Mouse (Mus musculus): ENCODE results near the gene Aicda. TPM values are rescaled to one million over a fixed set of nuclear protein-coding genes. Genes with fewer than 3 reads are reported as not detected.
A peak's percentile ranks its signal among the peaks of the same experiment; 100 is the strongest.
"Not testable (repeated sequence)": the region's sequence is repeated elsewhere in the genome, so short reads cannot be mapped to it uniquely, and the experiment has no call there.

Gene Aicda
- polyA plus RNA-seq, 1 experiment from 2014 or later, result 0.54 TPM

GRCm38 (mm10) chr6:122528136-122528535 is 25.5 kb upstream of the Aicda start:
- 0 out of 2 replicates have a peak, but pooled peaks cover 5% of the 10 kb centered on the region for H3K4me1 ChIP-seq
- 78% methylated on average over 11 of the region's 11 CpGs for WGBS
- no peak overlapping the region for H3K4me2 ChIP-seq
- no peaks in the 10 kb centered on the region for H3K36me3 ChIP-seq
- no peaks in the 10 kb centered on the region for H3K9me3 ChIP-seq (replicated peaks)
- ATAC-seq (ENCODE audit: low FRiP score), result no peak
- no peaks in the 10 kb centered on the region for H3K27me3 ChIP-seq (replicated peaks)
- no peak overlapping the region for H3K27ac ChIP-seq (replicated peaks)
- H3K4me3 ChIP-seq (replicated peaks), result no peak overlapping the region
- H3K9ac ChIP-seq (replicated peaks), result no peak overlapping the region

GRCm38 (mm10) chr6:122531466-122532174 is 22.0 kb upstream of the Aicda start:
- H3K27me3 ChIP-seq (replicated peaks), result no peaks in the 10 kb centered on the region
- H3K9me3 ChIP-seq (replicated peaks), result no peaks in the 10 kb centered on the region
- no peak overlapping the region for H3K9ac ChIP-seq (replicated peaks)
- 74% methylated on average over 8 of the region's 8 CpGs for WGBS
- no peak overlapping the region for H3K4me3 ChIP-seq (replicated peaks)
- H3K36me3 ChIP-seq, result no peaks in the 10 kb centered on the region
- H3K4me2 ChIP-seq, result no peak overlapping the region
- ATAC-seq (ENCODE audit: low FRiP score), result no peak
- no peak overlapping the region for H3K27ac ChIP-seq (replicated peaks)
- 0 out of 2 replicates have a peak, but pooled peaks cover 7% of the 10 kb centered on the region for H3K4me1 ChIP-seq

DNA sequence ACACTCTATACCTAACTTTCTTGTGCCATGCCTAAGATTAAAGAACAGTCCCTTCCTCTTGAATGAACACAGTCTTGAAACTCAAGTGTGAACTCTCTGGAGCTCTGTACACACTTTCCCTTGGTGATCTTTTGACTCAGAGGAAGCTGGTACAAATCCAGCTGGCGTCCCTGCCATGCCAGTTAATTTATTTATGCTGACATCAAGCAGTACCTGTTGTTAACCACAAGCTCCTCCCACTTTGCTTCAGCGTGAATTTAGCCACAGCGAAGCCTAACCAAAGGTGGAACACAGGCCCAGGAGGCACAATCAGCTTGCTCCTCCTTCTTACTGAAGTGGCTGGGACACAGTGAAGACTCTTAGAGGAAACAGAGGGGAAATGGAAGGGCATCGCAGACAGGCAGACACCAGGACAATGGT is 20.7 kb upstream of the Aicda start:
- Histone ChIP-seq H3K9me3 (replicated peaks) (no peaks in the 10 kb centered on the region), H3K27ac (replicated peaks) (no peak overlapping the region), H3K9ac (replicated peaks) (no peak overlapping the region), H3K4me3 (replicated peaks) (no peak overlapping the region), H3K4me1 (0 out of 2 replicates have a peak, but pooled peaks cover 7% of the 10 kb centered on the region), H3K36me3 (no peaks in the 10 kb centered on the region), H3K4me2 (peak overlapping the region; percentile 25; the same call in 1 of the 2 replicates), H3K27me3 (replicated peaks) (no peaks in the 10 kb centered on the region)
- ATAC-seq (ENCODE audit: low FRiP score), result no peak
- 2% methylated on average over 4 of the region's 4 CpGs for WGBS

DNA sequence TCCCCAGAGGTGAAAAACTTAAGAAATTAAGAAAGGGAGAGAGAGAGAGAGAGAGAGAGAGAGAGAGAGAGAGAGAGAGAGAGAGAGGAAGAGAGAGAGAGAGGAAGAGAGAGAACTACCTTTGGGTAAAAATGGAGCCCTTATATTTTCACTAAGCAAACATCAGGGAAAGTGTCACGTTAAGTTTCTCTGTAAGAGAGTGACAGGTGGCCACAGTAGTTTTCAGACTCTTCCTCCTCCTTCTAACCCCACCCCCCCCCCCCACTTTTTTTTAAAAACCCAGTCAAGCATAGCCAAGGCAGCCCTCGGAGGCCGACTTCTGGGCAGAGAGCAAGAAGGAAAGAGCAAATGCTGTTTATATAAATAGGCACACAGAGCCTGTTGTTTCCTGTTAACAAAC is 19.6 kb upstream of the Aicda start:
- Histone ChIP-seq H3K36me3 (no peaks in the 10 kb centered on the region), H3K9me3 (replicated peaks) (no peaks in the 10 kb centered on the region), H3K4me2 (no peak overlapping the region), H3K4me1 (0 out of 2 replicates have a peak, but pooled peaks cover 7% of the 10 kb centered on the region), H3K9ac (replicated peaks) (no peak overlapping the region), H3K27me3 (replicated peaks) (no peaks in the 10 kb centered on the region), H3K27ac (replicated peaks) (no peak overlapping the region), H3K4me3 (replicated peaks) (no peak overlapping the region)
- WGBS, result 39% methylated on average over 3 of the region's 3 CpGs
- ATAC-seq (ENCODE audit: low FRiP score), result no peak

GRCm38 (mm10) chr6:122539564-122539963 is 14.0 kb upstream of the Aicda start:
- no peak overlapping the region for H3K4me3 ChIP-seq (replicated peaks)
- no peak for ATAC-seq (ENCODE audit: low FRiP score)
- WGBS, result 67% methylated on average over 9 of the region's 9 CpGs
- no peak overlapping the region for H3K9ac ChIP-seq (replicated peaks)
- no peak overlapping the region for H3K4me2 ChIP-seq
- H3K27me3 ChIP-seq (replicated peaks), result no peaks in the 10 kb centered on the region
- H3K27ac ChIP-seq (replicated peaks), result no peak overlapping the region
- H3K36me3 ChIP-seq, result no peaks in the 10 kb centered on the region
- H3K9me3 ChIP-seq (replicated peaks), result no peaks in the 10 kb centered on the region
- H3K4me1 ChIP-seq, result no peaks in the 10 kb centered on the region

GRCm38 (mm10) chr6:122542459-122542858 is 11.1 kb upstream of the Aicda start:
- not testable (repeated sequence) for ATAC-seq (ENCODE audit: low FRiP score); H3K27ac ChIP-seq (replicated peaks); H3K4me2 ChIP-seq; H3K9ac ChIP-seq (replicated peaks); H3K27me3 ChIP-seq (replicated peaks); H3K4me1 ChIP-seq; H3K4me3 ChIP-seq (replicated peaks); H3K36me3 ChIP-seq; H3K9me3 ChIP-seq (replicated peaks)
- WGBS, result 78% methylated on average over 5 of the region's 5 CpGs

- ATAC-seq (ENCODE audit: low FRiP score), result no peak
- Histone ChIP-seq H3K4me3 (replicated peaks) (no peak overlapping the region), H3K27ac (replicated peaks) (no peak overlapping the region), H3K4me2 (no peak overlapping the region), H3K9ac (replicated peaks) (no peak overlapping the region), H3K9me3 (replicated peaks) (no peaks in the 10 kb centered on the region), H3K4me1 (no peaks in the 10 kb centered on the region), H3K36me3 (no peaks in the 10 kb centered on the region), H3K27me3 (replicated peaks) (no peaks in the 10 kb centered on the region)
- WGBS, result 87% methylated on average over 5 of the region's 5 CpGs
Observed at GRCm38 (mm10) chr6:122543574-122543973, 10.0 kb upstream of the Aicda start.

DNA sequence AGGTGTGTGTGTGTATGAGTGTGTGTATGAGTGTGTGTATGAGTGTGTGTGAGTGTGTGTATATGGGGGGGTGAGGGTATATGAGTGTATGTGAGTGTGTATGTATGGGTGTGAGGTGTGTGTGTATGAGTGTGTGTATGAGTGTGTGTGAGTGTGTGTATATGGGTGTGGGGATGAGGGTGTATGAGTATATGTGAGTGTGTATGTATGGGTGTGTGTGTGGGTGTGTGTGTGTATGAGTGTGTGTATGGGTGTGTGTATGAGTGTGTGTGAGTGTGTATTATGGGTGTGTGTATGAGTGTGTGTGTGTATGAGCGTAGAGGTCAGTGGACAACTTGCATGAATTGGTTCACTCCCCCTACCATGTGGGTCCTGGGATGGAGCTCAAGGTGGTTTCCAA is 8.9 kb upstream of the Aicda start:
- no peak overlapping the region for H3K27ac ChIP-seq (replicated peaks)
- no peak overlapping the region for H3K4me2 ChIP-seq
- 100% methylated on average over 1 of the region's 1 CpGs for WGBS
- no peaks in the 10 kb centered on the region for H3K9me3 ChIP-seq (replicated peaks)
- H3K27me3 ChIP-seq (replicated peaks), result no peaks in the 10 kb centered on the region
- ATAC-seq (ENCODE audit: low FRiP score), result no peak
- no peaks in the 10 kb centered on the region for H3K4me1 ChIP-seq
- H3K4me3 ChIP-seq (replicated peaks), result no peak overlapping the region
- H3K9ac ChIP-seq (replicated peaks), result no peak overlapping the region
- H3K36me3 ChIP-seq, result no peaks in the 10 kb centered on the region

GRCm38 (mm10) chr6:122545289-122545882 is 8.2 kb upstream of the Aicda start:
- Histone ChIP-seq H3K9me3 (replicated peaks) (no peaks in the 10 kb centered on the region), H3K4me2 (no peak overlapping the region), H3K27ac (replicated peaks) (no peak overlapping the region), H3K9ac (replicated peaks) (no peak overlapping the region), H3K4me1 (no peaks in the 10 kb centered on the region), H3K4me3 (replicated peaks) (no peak overlapping the region), H3K27me3 (replicated peaks) (no peaks in the 10 kb centered on the region), H3K36me3 (no peaks in the 10 kb centered on the region)
- no peak for ATAC-seq (ENCODE audit: low FRiP score)
- WGBS, result 83% methylated on average over 9 of the region's 9 CpGs

DNA sequence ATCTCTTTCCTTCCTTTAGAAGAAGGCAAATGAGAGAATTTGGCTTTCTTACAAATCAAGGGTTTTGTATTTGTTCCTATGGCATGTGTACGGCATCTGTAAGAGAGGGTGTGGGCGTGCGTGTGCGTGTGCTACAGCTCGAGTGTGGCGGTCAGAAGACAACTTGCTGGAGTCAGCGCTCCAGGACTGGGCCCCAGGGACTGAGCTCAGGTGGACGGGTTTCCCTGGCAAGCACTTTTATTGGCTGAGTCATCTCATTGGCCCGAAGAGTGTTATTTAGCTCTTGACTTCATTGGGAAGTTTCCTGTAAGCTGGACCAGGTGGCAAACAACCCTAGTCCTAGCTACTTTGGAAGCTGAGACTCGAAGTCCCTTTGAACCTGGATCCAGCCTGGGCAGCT is 7.7 kb upstream of the Aicda start:
- 80% methylated on average over 10 of the region's 10 CpGs for WGBS
- Histone ChIP-seq H3K27ac (replicated peaks) (no peak overlapping the region), H3K4me3 (replicated peaks) (no peak overlapping the region), H3K36me3 (no peaks in the 10 kb centered on the region), H3K9me3 (replicated peaks) (no peaks in the 10 kb centered on the region), H3K27me3 (replicated peaks) (no peaks in the 10 kb centered on the region), H3K4me1 (no peaks in the 10 kb centered on the region), H3K9ac (replicated peaks) (no peak overlapping the region), H3K4me2 (no peak overlapping the region)
- no peak for ATAC-seq (ENCODE audit: low FRiP score)

- Histone ChIP-seq H3K4me2 (no peak overlapping the region), H3K4me1 (peaks cover 3% of the 10 kb centered on the region), H3K27ac (replicated peaks) (no peak overlapping the region), H3K4me3 (replicated peaks) (no peak overlapping the region), H3K9ac (replicated peaks) (no peak overlapping the region), H3K27me3 (replicated peaks) (no peaks in the 10 kb centered on the region), H3K9me3 (replicated peaks) (no peaks in the 10 kb centered on the region), H3K36me3 (no peaks in the 10 kb centered on the region)
- 73% methylated on average over 6 of the region's 6 CpGs for WGBS
- ATAC-seq (ENCODE audit: low FRiP score), result no peak
Observed at GRCm38 (mm10) chr6:122554102-122554501, 501 bp downstream of the Aicda start.

GRCm38 (mm10) chr6:122555266-122555665 is 1.7 kb downstream of the Aicda start:
- no peak overlapping the region for H3K9ac ChIP-seq (replicated peaks)
- 63% methylated on average over 7 of the region's 7 CpGs for WGBS
- no peaks in the 10 kb centered on the region for H3K36me3 ChIP-seq
- H3K4me1 ChIP-seq, result peaks cover 3% of the 10 kb centered on the region
- H3K4me3 ChIP-seq (replicated peaks), result no peak overlapping the region
- H3K27ac ChIP-seq (replicated peaks), result no peak overlapping the region
- no peaks in the 10 kb centered on the region for H3K9me3 ChIP-seq (replicated peaks)
- H3K4me2 ChIP-seq, result no peak overlapping the region
- H3K27me3 ChIP-seq (replicated peaks), result no peaks in the 10 kb centered on the region
- ATAC-seq (ENCODE audit: low FRiP score), result no peak
